Mouse (Mus musculus): Measurements from ENCODE around the gene Rnf114. TPM values are rescaled to one million over a fixed set of nuclear protein-coding genes. Genes with fewer than 3 reads are reported as not detected.

The Rnf114 gene
- 111 and 119 TPM in 2 replicates for polyA plus RNA-seq (2015; fragmentation: Nextera tagmentation; extraction: Ambion mirVana)

DNA sequence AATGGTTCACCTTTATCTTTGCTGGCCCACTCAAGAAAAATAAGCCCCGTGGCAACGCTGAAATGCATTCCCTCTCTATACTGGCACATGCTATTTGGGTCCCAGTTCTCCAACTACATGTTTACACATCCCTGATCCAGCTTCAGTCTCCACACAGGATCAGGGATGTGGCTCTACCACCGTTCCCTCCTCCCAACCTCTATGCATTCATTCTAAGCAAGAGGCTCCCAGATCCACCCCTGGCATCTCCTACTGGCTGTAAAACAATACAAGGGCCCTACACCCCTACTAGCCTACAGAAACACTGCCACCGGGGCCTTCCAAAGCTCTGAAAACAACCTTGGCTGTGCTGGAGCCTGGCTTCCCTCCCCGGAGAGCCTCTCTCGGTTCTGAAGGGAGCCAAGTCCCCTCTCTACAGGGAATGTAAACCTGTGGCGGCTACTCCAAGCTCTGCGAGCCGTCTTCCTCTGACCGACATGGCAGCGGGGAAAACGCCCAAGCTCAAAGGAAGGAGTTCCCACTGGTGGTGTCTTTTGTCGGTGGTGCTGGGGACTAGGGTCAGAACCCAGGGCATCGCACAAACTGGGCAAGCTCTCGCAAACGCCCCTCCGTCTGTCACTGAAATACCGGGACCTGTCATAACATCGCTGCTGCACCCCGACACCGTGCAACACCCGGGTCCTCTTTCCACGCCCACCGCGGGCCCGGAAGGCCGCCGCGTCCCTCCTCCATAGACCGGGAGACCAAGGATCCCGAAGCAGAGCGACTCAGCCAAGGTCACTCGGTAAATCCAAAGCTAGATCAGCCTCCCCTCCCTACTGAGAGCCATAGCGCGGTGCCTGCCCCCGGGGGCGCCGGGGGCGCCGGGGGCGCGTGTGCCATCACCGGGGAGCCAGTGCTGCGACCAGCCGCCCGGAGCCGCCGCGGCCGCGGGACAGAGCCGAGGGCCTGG lies at the start of gene Rnf114:
TSS of gene Rnf114 (plus strand) at position 889 of the 952 bp plus-strand sequence.
- H3K4me2 ChIP-seq (replicated peaks; ENCODE audit: low read depth, low read length) = peak within 1 kb of the TSS; percentile 89
- H3K9me3 ChIP-seq (ENCODE audit: low read length) = no peaks in the 10 kb centered on the region
- no peaks in the 10 kb centered on the region for H3K27me3 ChIP-seq (replicated peaks; ENCODE audit: insufficient read depth, low read length)
- H3K27ac ChIP-seq (ENCODE audit: low read length) = peak within 1 kb of the TSS; percentile 98
- peak; percentile 51 for DNase-seq (ENCODE audit: low spot score)
- H3K36me3 ChIP-seq (ENCODE audit: insufficient read depth, low read length) = no peaks in the 10 kb centered on the region
- WGBS = 3% methylated on average over 51 of the region's 52 CpGs
- ATAC-seq = peak; percentile 60
- peak within 1 kb of the TSS; percentile 97 for H3K9ac ChIP-seq (replicated peaks; ENCODE audit: low read depth)
- peak within 1 kb of the TSS; percentile 99 for H3K4me3 ChIP-seq (ENCODE audit: low read depth, low read length)
- peaks cover 15% of the 10 kb centered on the region for H3K4me1 ChIP-seq (ENCODE audit: insufficient read depth, low read depth, low read length)
- TF ChIP-seq EP300 (IDR thresholded peaks at IDR 0.05) (no peak), CTCF (IDR thresholded peaks at IDR 0.05) (no peak)

DNA sequence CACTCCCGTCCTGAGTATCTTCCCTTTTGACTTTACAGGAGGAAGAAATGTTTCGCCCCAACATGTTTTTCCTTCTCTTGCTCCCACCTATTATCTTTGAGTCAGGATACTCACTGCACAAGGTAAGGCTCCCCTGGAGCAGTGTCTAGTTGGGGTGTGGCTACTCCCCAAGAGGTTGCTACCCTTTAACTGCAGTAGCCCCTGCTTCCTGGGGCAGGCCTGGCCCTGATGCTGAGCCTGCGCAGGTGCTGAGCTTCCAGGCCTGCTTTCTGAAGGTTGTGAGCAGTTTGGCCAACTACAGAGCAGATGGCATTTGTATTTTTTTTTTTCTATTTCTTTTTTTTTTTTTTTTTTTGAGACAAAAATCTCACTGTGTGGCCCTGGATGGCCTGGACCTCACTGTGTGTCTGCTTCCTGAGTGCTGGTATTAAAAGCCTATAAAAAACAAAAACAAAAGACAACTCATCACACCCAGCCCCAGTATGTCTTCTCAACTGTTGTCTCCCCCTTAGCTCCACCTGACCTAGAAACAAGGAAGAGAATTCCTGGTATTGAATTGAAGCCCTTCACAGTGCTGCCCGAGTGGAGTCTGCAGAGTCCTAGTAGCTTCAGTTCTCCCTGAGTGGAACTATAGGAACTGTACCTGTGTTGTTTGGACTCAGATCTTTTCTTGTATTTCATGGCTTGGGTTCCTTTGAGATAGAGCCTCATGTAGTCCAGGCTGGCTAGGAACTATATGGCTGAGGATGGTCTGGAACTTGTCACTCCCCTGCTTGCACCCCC lies 48.8 kb upstream of the Rnf114 start:
- no peak for TF ChIP-seq CTCF (IDR thresholded peaks at IDR 0.05)
- no peak for TF ChIP-seq EP300 (IDR thresholded peaks at IDR 0.05)
- no peak overlapping the region for H3K4me3 ChIP-seq (ENCODE audit: low read depth, low read length)
- no peaks in the 10 kb centered on the region for H3K27me3 ChIP-seq (replicated peaks; ENCODE audit: insufficient read depth, low read length)
- no peaks in the 10 kb centered on the region for H3K9me3 ChIP-seq (ENCODE audit: low read length)
- DNase-seq (ENCODE audit: low spot score) (no peak), ATAC-seq (no peak)
- H3K36me3 ChIP-seq (ENCODE audit: insufficient read depth, low read length) = peaks cover 25% of the 10 kb centered on the region; the same call in 1 of the 2 replicates
- H3K27ac ChIP-seq (ENCODE audit: low read length) = no peak overlapping the region
- H3K4me1 ChIP-seq (ENCODE audit: insufficient read depth, low read depth, low read length) = no peaks in the 10 kb centered on the region
- H3K4me2 ChIP-seq (replicated peaks; ENCODE audit: low read depth, low read length) = no peak overlapping the region
- no peak overlapping the region for H3K9ac ChIP-seq (replicated peaks; ENCODE audit: low read depth)
- 91% methylated on average over 4 of the region's 4 CpGs for WGBS

DNA sequence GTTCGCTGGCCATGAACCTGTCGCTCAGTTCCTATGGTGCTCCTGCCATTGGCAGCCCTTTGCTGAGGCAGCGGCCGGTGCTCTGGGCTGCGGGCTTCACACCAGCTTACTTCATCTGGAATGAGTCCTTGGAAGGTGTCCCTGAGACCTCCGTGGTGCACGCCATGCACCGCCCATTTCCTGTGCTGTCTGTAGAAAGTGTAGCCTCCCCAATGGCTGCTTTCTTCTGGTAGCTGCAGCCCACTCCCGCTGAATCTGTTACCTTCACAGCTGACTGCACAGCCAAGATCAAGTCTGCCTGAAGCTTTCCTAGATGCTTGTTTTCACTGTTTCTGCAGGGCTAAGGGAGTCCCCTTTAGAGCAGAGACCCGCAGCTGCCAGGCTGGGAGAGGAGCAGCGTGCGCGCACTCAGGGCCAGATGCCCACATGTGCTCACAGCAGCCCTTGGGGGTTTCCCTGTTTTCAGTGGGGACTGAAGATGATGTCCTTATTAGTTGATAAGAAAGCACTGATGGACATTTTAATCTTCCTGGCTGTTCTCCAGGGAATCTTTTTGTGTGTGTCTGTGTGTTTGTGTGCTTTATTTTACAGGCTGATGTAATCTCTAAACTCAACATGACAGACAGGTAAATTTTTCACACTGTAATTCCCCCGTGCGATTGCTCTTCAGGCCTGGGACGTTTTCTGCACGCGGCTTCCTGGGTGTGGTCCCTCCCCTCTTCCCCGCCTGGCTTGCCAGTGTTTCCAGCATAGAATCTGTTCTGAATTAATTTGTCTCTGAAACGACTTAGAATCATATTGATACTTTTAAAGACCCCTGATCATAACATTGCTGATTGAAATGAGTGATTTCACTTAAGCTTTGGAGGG lies 46.3 kb upstream of the Rnf114 start:
- no peaks in the 10 kb centered on the region for H3K4me1 ChIP-seq (ENCODE audit: insufficient read depth, low read depth, low read length)
- no peak for DNase-seq (ENCODE audit: low spot score)
- H3K27ac ChIP-seq (ENCODE audit: low read length) = no peak overlapping the region
- WGBS = 74% methylated on average over 20 of the region's 20 CpGs
- no peaks in the 10 kb centered on the region for H3K9me3 ChIP-seq (ENCODE audit: low read length)
- no peak overlapping the region for H3K9ac ChIP-seq (replicated peaks; ENCODE audit: low read depth)
- ATAC-seq = no peak
- no peak overlapping the region for H3K4me3 ChIP-seq (ENCODE audit: low read depth, low read length)
- H3K27me3 ChIP-seq (replicated peaks; ENCODE audit: insufficient read depth, low read length) = no peaks in the 10 kb centered on the region
- no peak overlapping the region for H3K4me2 ChIP-seq (replicated peaks; ENCODE audit: low read depth, low read length)
- TF ChIP-seq EP300 (IDR thresholded peaks at IDR 0.05) (no peak), CTCF (IDR thresholded peaks at IDR 0.05) (no peak)
- peaks cover 23% of the 10 kb centered on the region for H3K36me3 ChIP-seq (ENCODE audit: insufficient read depth, low read length)

DNA sequence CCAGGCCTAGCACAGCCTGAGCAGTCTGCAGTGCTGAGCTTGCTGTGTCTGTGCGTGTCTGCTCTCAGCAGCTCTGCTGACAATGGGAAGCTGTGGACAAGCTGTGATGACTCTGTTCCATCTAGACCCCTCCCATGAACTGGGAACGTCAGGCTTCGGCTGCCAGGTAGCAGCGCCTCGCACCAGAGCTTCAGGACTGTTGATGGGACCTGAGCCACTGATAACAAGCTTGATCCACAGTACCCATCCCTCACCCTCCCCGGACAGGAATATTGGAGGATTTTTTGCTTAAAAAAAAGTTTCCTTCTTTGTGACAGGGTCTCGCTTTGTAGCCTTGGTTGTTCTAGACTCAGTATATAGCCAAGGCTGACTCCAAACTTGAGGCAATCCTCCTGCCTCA lies 45.2 kb upstream of the Rnf114 start:
- Histone ChIP-seq H3K27ac (ENCODE audit: low read length) (no peak overlapping the region), H3K36me3 (ENCODE audit: insufficient read depth, low read length) (peaks cover 18% of the 10 kb centered on the region), H3K9ac (replicated peaks; ENCODE audit: low read depth) (no peak overlapping the region), H3K4me1 (ENCODE audit: insufficient read depth, low read depth, low read length) (no peaks in the 10 kb centered on the region), H3K9me3 (ENCODE audit: low read length) (no peaks in the 10 kb centered on the region), H3K4me3 (ENCODE audit: low read depth, low read length) (no peak overlapping the region), H3K4me2 (replicated peaks; ENCODE audit: low read depth, low read length) (no peak overlapping the region), H3K27me3 (replicated peaks; ENCODE audit: insufficient read depth, low read length) (no peaks in the 10 kb centered on the region)
- no peak for DNase-seq (ENCODE audit: low spot score)
- TF ChIP-seq CTCF (IDR thresholded peaks at IDR 0.05) (no peak), EP300 (IDR thresholded peaks at IDR 0.05) (no peak)
- WGBS = 94% methylated on average over 7 of the region's 7 CpGs
- no peak for ATAC-seq

DNA sequence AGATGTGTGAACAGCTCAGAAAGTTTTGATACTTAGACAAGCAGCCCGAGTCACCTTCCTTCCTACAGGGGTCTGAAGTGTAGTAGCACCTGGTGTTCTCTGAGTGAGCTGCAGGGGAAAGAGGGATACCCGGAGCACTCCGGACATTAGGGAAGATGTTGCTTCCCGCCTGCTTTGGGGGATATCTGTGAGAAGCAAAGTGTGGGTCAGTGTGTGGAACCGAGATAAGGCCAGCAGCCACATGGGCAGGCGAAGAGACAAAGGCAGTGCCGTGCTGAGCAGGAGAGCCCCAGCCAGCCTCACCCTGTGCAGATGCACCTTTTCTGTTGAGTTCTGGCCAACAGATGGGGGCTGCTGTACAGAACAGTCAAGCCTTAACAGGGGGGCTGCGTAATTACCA lies 44.8 kb upstream of the Rnf114 start:
- H3K27ac ChIP-seq (ENCODE audit: low read length) = no peak overlapping the region
- no peak for TF ChIP-seq CTCF (IDR thresholded peaks at IDR 0.05)
- peaks cover 14% of the 10 kb centered on the region for H3K36me3 ChIP-seq (ENCODE audit: insufficient read depth, low read length)
- DNase-seq (ENCODE audit: low spot score) (no peak), ATAC-seq (no peak)
- no peaks in the 10 kb centered on the region for H3K4me1 ChIP-seq (ENCODE audit: insufficient read depth, low read depth, low read length)
- H3K9me3 ChIP-seq (ENCODE audit: low read length) = no peaks in the 10 kb centered on the region
- no peak overlapping the region for H3K4me3 ChIP-seq (ENCODE audit: low read depth, low read length)
- no peak overlapping the region for H3K9ac ChIP-seq (replicated peaks; ENCODE audit: low read depth)
- H3K4me2 ChIP-seq (replicated peaks; ENCODE audit: low read depth, low read length) = no peak overlapping the region
- 89% methylated on average over 8 of the region's 8 CpGs for WGBS
- H3K27me3 ChIP-seq (replicated peaks; ENCODE audit: insufficient read depth, low read length) = no peaks in the 10 kb centered on the region

All from lung, postnatal 0 days (tissue).